33 mouse cellular contexts compared by ENCODE assay signal in genomic region chr11:49259829-49260228, GRCm38 (mm10). TPM values are rescaled to one million over a fixed set of nuclear protein-coding genes. Genes with fewer than 3 reads are reported as not detected.
A peak's percentile ranks its signal among the peaks of the same experiment; 100 is the strongest.
DNase-seq lines count a peak whose midpoint lies in the region; ATAC-seq and TF ChIP-seq lines count a peak whose summit lies in the region.
"Had no signal": no experiment of that assay in that cellular context is flagged by ENCODE, and none has a peak within 500 bp of the region (broad histone marks: within the 10 kb centered on the region; RNA-seq: fewer than 3 reads in every experiment).

No protein-coding gene starts in this region.

- WGBS in liver, embryonic 16.5 days (ENCODE audit: insufficient replicate concordance): 36% methylated on average over 1 of the region's 1 CpGs
- WGBS in liver, embryonic 12.5 days (ENCODE audit: insufficient replicate concordance): 58% methylated on average over 1 of the region's 1 CpGs

- peak; percentile 53; the same call in 1 of the 2 replicates for ATAC-seq in frontal cortex, adult (ENCODE audit: low TSS enrichment)
- peak; percentile 38 for ATAC-seq in liver, embryonic 16.5 days (ENCODE audit: low read depth)
- no peak for ATAC-seq in liver, embryonic 12.5 days
- ATAC-seq in granulocyte monocyte progenitor cell, adult 5-6 weeks (replicated peaks; ENCODE audit: poor library complexity, severe bottlenecking): peak; percentile 26; the same call in 1 of the 2 replicates
- ATAC-seq: activated CD4-positive, CD25-positive, alpha-beta regulatory T cell, adult 4 months; forebrain, embryonic 15.5 days; hindbrain, embryonic 16.5 days had no signal

- H3K36me3 ChIP-seq in liver, embryonic 16.5 days (ENCODE audit: control insufficient read depth, insufficient read depth): peaks cover 25% of the 10 kb centered on the region
- H3K36me3 ChIP-seq in liver, embryonic 12.5 days: peaks cover 91% of the 10 kb centered on the region

- peak overlapping the region; percentile 44 for H3K27ac ChIP-seq in layer of hippocampus, adult 2 months
- H3K27ac ChIP-seq in liver, embryonic 16.5 days (ENCODE audit: low read length): peak overlapping the region; percentile 51; the same call in 1 of the 2 replicates
- no peak overlapping the region for H3K27ac ChIP-seq in liver, embryonic 12.5 days
- H3K27ac ChIP-seq: embryonic facial prominence, embryonic 10.5 days; embryonic facial prominence, embryonic 13.5 days; forebrain, embryonic 12.5 days; forebrain, embryonic 15.5 days; heart, embryonic 15.5 days; hindbrain, embryonic 10.5 days; hindbrain, embryonic 13.5 days had no signal

- no peaks in the 10 kb centered on the region for H3K27me3 ChIP-seq in liver, embryonic 16.5 days (ENCODE audit: control insufficient read depth, insufficient read depth, low read depth, low read length)
- H3K27me3 ChIP-seq in liver, embryonic 12.5 days (replicated peaks): no peaks in the 10 kb centered on the region
- H3K27me3 ChIP-seq: embryonic facial prominence, embryonic 13.5 days; forebrain, embryonic 12.5 days; forebrain, embryonic 15.5 days; heart, embryonic 12.5 days; heart, embryonic 15.5 days; hindbrain, embryonic 13.5 days had no signal

- no peak for DNase-seq in frontal cortex, postnatal 36 days (ENCODE audit: low spot score in 2 of 2)
- no peak for DNase-seq in layer of hippocampus, adult 2 months (ENCODE audit: low spot score in 2 of 2)
- DNase-seq in layer of hippocampus, adult 9-11 months: no peak
- no peak for DNase-seq in spleen, adult 12 weeks (ENCODE audit: low spot score)
- DNase-seq: cerebellum, adult 11-12 months; cerebellum, adult 8-10 months; cerebellum, postnatal 36 days; embryo, embryonic 11 days; gastrocnemius, adult 2 months; gastrocnemius, postnatal 14 days had no signal

- no peak for TF ChIP-seq CTCF in layer of hippocampus, adult 2 months (conservative IDR thresholded peaks at IDR 0.05)

- H3K4me2 ChIP-seq in liver, embryonic 16.5 days (ENCODE audit: low read depth, low read length): no peak overlapping the region
- H3K4me2 ChIP-seq in liver, embryonic 12.5 days: no peak overlapping the region
- H3K4me2 ChIP-seq: embryonic facial prominence, embryonic 13.5 days; forebrain, embryonic 12.5 days; forebrain, embryonic 15.5 days; heart, embryonic 12.5 days; heart, embryonic 15.5 days; hindbrain, embryonic 13.5 days had no signal

- H3K9me3 ChIP-seq in liver, embryonic 16.5 days (replicated peaks; ENCODE audit: control insufficient read depth, low read length): no peaks in the 10 kb centered on the region
- no peaks in the 10 kb centered on the region for H3K9me3 ChIP-seq in liver, embryonic 12.5 days (replicated peaks)
- H3K9me3 ChIP-seq: embryonic facial prominence, embryonic 10.5 days; embryonic facial prominence, embryonic 13.5 days; forebrain, embryonic 12.5 days; forebrain, embryonic 15.5 days; heart, embryonic 12.5 days; heart, embryonic 15.5 days; hindbrain, embryonic 10.5 days; hindbrain, embryonic 13.5 days had no signal

- peaks cover 8% of the 10 kb centered on the region for H3K4me1 ChIP-seq in liver, embryonic 16.5 days (ENCODE audit: control insufficient read depth, low read depth, low read length)
- H3K4me1 ChIP-seq in liver, embryonic 12.5 days: peaks cover 11% of the 10 kb centered on the region
- H3K4me1 ChIP-seq: embryonic facial prominence, embryonic 10.5 days; embryonic facial prominence, embryonic 13.5 days; forebrain, embryonic 12.5 days; forebrain, embryonic 15.5 days; hindbrain, embryonic 10.5 days; hindbrain, embryonic 13.5 days had no signal

- H3K9ac ChIP-seq in liver, embryonic 16.5 days (ENCODE audit: low read depth, low read length): no peak overlapping the region
- H3K9ac ChIP-seq in liver, embryonic 12.5 days: no peak overlapping the region
- H3K9ac ChIP-seq: embryonic facial prominence, embryonic 13.5 days; forebrain, embryonic 12.5 days; forebrain, embryonic 15.5 days; heart, embryonic 12.5 days; heart, embryonic 15.5 days; hindbrain, embryonic 13.5 days had no signal

- H3K4me3 ChIP-seq in layer of hippocampus, adult 2 months: no peak overlapping the region
- no peak overlapping the region for H3K4me3 ChIP-seq in liver, embryonic 16.5 days (ENCODE audit: low read depth, low read length)
- H3K4me3 ChIP-seq in liver, embryonic 12.5 days: no peak overlapping the region
- H3K4me3 ChIP-seq: embryonic facial prominence, embryonic 10.5 days; embryonic facial prominence, embryonic 13.5 days; erythroblast, embryonic 14.5 days; forebrain, embryonic 12.5 days; forebrain, embryonic 15.5 days; gastrocnemius, adult 2 months; heart, embryonic 12.5 days; heart, embryonic 15.5 days; hindbrain, embryonic 10.5 days; hindbrain, embryonic 13.5 days had no signal

RNA-seq across cellular contexts. Expression of gene Mgat1, which starts 15.8 kb away (rescaled TPM):
- 10 to 100 TPM; 62.1 to 64.3 TPM for total RNA-seq in layer of hippocampus, adult 2 months (2021)
- 41.5 TPM in 2 replicates for polyA plus RNA-seq in liver, embryonic 16.5 days (2015; fragmentation: Nextera tagmentation; extraction: Ambion mirVana)
- 35.4 and 35.7 TPM in 2 replicates for polyA plus RNA-seq in liver, embryonic 12.5 days (2016; fragmentation: Nextera tagmentation; extraction: Ambion mirVana)
- total RNA-seq in granulocyte monocyte progenitor cell, adult 5-6 weeks (2014; fragmentation: Nextera tagmentation): 44.1 and 74.5 TPM in 2 replicates
- 51.6 and 59.4 TPM in 2 replicates for total RNA-seq in granulocyte monocyte progenitor cell, adult 5-6 weeks (2017)

RNA-seq across cellular contexts. Expression of gene Olfr1393, which starts 18.3 kb away (rescaled TPM):
- total RNA-seq in layer of hippocampus, adult 2 months (2021): not detected
- polyA plus RNA-seq in liver, embryonic 16.5 days (2015; fragmentation: Nextera tagmentation; extraction: Ambion mirVana): 0.06 TPM in 1 of 2 replicates, not detected in the other
- polyA plus RNA-seq in liver, embryonic 12.5 days (2016; fragmentation: Nextera tagmentation; extraction: Ambion mirVana): 0.05 and 0.10 TPM in 2 replicates
- total RNA-seq in granulocyte monocyte progenitor cell, adult 5-6 weeks (2014; fragmentation: Nextera tagmentation): not detected in 2 replicates
- not detected in 2 replicates for total RNA-seq in granulocyte monocyte progenitor cell, adult 5-6 weeks (2017)
- total RNA-seq: adrenal gland, adult 8-10 months; adrenal gland, postnatal 25 days; ES-E14; gastrocnemius, adult 2 months had no signal
- polyA plus RNA-seq: activated CD4-positive, CD25-positive, alpha-beta regulatory T cell, adult 4 months; embryonic facial prominence, embryonic 10.5 days; embryonic facial prominence, embryonic 13.5 days; erythroblast, embryonic 14.5 days; forebrain, embryonic 15.5 days; heart, embryonic 15.5 days; hindbrain, embryonic 10.5 days had no signal

RNA-seq across cellular contexts. Expression of gene Olfr1392, which starts 25.3 kb away (rescaled TPM):
- total RNA-seq in layer of hippocampus, adult 2 months (2021): not detected
- polyA plus RNA-seq in liver, embryonic 16.5 days (2015; fragmentation: Nextera tagmentation; extraction: Ambion mirVana): not detected in 2 replicates
- not detected in 2 replicates for polyA plus RNA-seq in liver, embryonic 12.5 days (2016; fragmentation: Nextera tagmentation; extraction: Ambion mirVana)
- total RNA-seq in granulocyte monocyte progenitor cell, adult 5-6 weeks (2014; fragmentation: Nextera tagmentation): not detected in 2 replicates
- not detected in 2 replicates for total RNA-seq in granulocyte monocyte progenitor cell, adult 5-6 weeks (2017)
- total RNA-seq: adrenal gland, adult 8-10 months; adrenal gland, postnatal 25 days; ES-E14; gastrocnemius, adult 2 months; gastrocnemius, postnatal 14 days; heart, postnatal 10 days; heart, postnatal 36 days had no signal
- polyA plus RNA-seq: activated CD4-positive, CD25-positive, alpha-beta regulatory T cell, adult 4 months; embryonic facial prominence, embryonic 13.5 days; erythroblast, embryonic 14.5 days; forebrain, embryonic 12.5 days; forebrain, embryonic 15.5 days; heart, embryonic 12.5 days; heart, embryonic 15.5 days; hindbrain, embryonic 13.5 days had no signal

RNA-seq across cellular contexts. Expression of gene Olfr10, which starts 44.7 kb away (rescaled TPM):
- total RNA-seq in layer of hippocampus, adult 2 months (2021): not detected
- not detected in 2 replicates for polyA plus RNA-seq in liver, embryonic 16.5 days (2015; fragmentation: Nextera tagmentation; extraction: Ambion mirVana)
- polyA plus RNA-seq in liver, embryonic 12.5 days (2016; fragmentation: Nextera tagmentation; extraction: Ambion mirVana): not detected in 2 replicates
- total RNA-seq in granulocyte monocyte progenitor cell, adult 5-6 weeks (2014; fragmentation: Nextera tagmentation): not detected in 2 replicates
- not detected in 2 replicates for total RNA-seq in granulocyte monocyte progenitor cell, adult 5-6 weeks (2017)
- total RNA-seq: adrenal gland, adult 8-10 months; adrenal gland, postnatal 25 days; ES-E14; gastrocnemius, adult 2 months; gastrocnemius, postnatal 14 days; heart, postnatal 10 days; heart, postnatal 36 days had no signal
- polyA plus RNA-seq: activated CD4-positive, CD25-positive, alpha-beta regulatory T cell, adult 4 months; brain, embryonic 14.5 days; cortical plate, adult 2 months; embryonic facial prominence, embryonic 10.5 days; embryonic facial prominence, embryonic 13.5 days; erythroblast, embryonic 14.5 days; forebrain, embryonic 12.5 days; forebrain, embryonic 15.5 days; gonadal fat pad, adult 2 months; heart, embryonic 12.5 days; heart, embryonic 15.5 days; hindbrain, embryonic 10.5 days; hindbrain, embryonic 13.5 days; hindbrain, embryonic 16.5 days had no signal

RNA-seq across cellular contexts. Expression of gene Zfp62, which starts 56.7 kb away (rescaled TPM):
- total RNA-seq in layer of hippocampus, adult 2 months (2021): 10 to 100 TPM; 46.7 to 51.2 TPM
- 11.1 and 11.7 TPM in 2 replicates for polyA plus RNA-seq in liver, embryonic 16.5 days (2015; fragmentation: Nextera tagmentation; extraction: Ambion mirVana)
- polyA plus RNA-seq in liver, embryonic 12.5 days (2016; fragmentation: Nextera tagmentation; extraction: Ambion mirVana): 16.2 and 16.6 TPM in 2 replicates
- 46.4 and 46.5 TPM in 2 replicates for total RNA-seq in granulocyte monocyte progenitor cell, adult 5-6 weeks (2014; fragmentation: Nextera tagmentation)
- 62.2 and 88.5 TPM in 2 replicates for total RNA-seq in granulocyte monocyte progenitor cell, adult 5-6 weeks (2017)
